Mouse (Mus musculus): Measurements from ENCODE around the gene Trip4.

- TF ChIP-seq CTCF (IDR thresholded peaks at IDR 0.05; ENCODE audit: control insufficient read depth, insufficient read depth, low read length) (no peak), POLR2A (IDR thresholded peaks at IDR 0.05; ENCODE audit: borderline replicate concordance, control insufficient read depth, low read depth, low read length) (peak; percentile 94; the same call in 1 of the 2 replicates)
Observed at GRCm38 (mm10) chr9:65884564-65885315, 23.9 kb downstream of the Trip4 start.
